Mouse (Mus musculus) testis, postnatal 14 days (tissue): ENCODE data around the gene Tns2.

Experiments
- DNase-seq: peaks from one replicate; pipeline ENCODE4 v3.0.0; 2021; ENCODE audit warnings: low spot score

The Tns2 gene

GRCm38 (mm10) chr15:102092222-102092621, 8.0 kb upstream of the Tns2 start:
- DNase-seq: no peak

DNA sequence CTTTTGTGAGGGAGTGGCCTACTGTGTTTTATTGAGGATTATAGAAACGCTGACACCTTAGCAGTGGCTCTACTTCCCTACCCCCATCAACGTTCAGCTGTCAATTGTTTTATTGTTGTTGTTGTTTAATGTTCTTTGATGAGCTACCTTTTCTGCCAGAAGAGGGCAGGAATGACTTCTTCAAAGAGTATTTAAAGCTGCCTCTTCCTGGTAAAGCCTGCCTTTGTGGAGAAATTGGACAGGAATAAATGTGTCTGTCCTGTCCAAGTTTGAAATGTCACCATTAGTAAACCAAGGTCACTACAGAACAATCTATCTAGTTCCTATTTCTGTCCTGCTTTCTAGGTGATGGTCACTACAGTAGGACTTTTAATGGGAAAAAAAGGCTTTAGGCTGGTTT, 6.1 kb upstream of the Tns2 start:
- no peak for DNase-seq

GRCm38 (mm10) chr15:102094988-102095387, 5.2 kb upstream of the Tns2 start:
- DNase-seq: no peak

GRCm38 (mm10) chr15:102097147-102097915, 2.9 kb upstream of the Tns2 start:
- DNase-seq: no peak

DNA sequence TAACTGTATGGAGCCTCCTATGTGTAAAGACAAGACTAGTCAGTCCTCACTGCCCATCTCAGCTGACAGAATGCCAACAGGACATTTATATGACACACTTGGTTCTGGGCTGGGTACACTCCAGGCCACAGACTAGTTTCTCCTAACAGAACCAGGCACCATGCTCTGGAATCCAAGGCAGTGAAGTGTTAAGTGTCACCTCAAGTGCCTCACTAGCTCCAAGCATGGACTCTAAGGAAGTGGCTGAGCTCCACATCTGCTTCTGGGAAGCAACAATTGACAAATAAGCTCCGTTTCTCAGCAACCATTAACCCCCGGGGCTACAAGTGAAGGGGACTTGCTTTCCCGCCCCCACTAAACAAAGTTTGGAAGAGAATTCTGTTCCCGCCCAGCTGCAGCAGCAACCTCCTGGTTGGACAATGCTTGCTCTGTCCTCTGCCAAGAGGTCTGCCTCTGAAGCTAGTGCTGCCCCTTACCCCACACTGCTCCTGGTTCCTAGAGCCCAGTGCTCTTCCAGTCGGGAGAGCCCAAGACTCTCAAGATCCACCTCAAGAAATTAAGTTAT, 2.1 kb upstream of the Tns2 start:
- no peak for DNase-seq

DNA sequence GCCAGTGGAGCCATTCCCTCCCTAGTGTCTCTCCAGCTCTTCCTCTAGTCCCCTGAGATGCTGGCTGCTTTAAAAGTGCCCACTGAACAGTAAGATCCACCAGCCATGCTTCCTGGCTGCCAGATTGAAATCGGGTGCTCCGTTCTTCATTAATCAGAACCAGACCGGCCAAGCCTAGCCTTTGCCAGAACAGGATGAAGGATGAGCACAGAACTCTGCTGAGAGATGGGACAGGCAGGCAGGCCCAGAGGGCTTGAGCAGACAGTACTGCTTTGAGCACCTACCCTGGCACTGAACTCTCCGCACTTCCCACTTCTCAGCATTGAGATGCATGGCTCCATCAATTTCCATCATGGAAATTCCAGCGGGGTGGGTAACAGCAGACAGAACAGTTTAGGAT, 953 bp upstream of the Tns2 start:
- no peak for DNase-seq

GRCm38 (mm10) chr15:102099771-102100160, 447 bp upstream of the Tns2 start:
- DNase-seq: no peak

- DNase-seq: no peak
Measured at GRCm38 (mm10) chr15:102100996-102101671, 921 bp downstream of the Tns2 start.

GRCm38 (mm10) chr15:102101672-102102541, 1.7 kb downstream of the Tns2 start:
- DNase-seq: no peak

GRCm38 (mm10) chr15:102102548-102103121, 2.4 kb downstream of the Tns2 start:
- DNase-seq: peak; percentile 69

DNA sequence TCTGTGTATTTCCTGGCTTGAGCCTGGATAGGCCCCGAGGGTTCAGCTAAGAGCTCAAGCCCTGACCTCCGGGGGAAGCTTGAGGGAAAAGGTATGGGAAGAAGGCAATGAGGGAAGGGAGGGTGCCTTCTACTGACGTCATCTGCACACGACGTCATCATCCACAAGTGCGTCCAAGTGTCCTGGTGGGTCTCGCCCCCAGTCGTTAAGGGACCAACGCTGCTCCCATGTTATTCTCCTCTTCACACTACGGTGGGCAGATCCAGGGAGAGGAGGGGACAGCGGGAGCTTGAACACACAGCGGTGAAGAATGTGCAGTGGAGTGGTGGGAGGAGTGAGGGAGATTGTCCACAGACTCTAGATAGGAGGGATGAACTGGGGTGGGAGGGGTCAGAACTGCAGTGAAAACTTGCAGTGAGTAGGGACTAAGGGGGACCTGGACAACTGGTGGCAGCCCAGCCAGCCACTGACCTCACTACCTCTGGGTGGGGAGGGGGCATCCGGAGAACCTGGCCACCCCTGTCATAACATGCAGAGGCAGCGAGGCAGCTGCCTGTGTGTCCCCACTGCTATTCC, 3.2 kb downstream of the Tns2 start:
- DNase-seq: no peak

DNA sequence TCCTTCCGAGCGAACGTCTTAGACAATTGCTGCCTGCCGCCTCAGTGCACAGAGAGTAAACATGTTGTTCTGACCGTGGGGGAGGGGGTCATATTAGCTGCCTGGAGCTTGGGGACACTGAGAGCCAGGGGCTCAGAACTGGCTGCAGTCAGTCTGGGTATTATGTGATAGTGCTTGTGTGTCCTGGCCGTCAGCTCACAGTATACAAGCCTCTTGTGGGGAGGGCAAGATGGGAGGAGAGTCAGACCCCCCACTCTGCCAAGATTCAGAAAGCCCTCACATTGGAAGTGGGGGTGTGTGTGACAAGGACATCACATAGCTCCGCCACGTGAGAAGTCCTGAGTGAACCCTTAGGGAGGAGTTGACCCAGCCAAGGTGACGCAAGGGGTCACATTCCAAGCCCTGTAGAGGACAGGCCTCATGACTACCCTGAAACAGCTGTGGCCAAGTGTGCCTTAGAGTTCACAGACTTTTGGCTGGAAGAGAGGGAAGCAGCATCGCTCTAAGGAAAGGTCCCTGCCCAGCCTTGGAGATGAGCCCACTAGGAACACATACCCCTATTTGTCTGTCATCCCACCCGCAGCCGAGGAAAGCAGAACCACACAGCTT, 3.8 kb downstream of the Tns2 start:
- peak; percentile 58 for DNase-seq

DNA sequence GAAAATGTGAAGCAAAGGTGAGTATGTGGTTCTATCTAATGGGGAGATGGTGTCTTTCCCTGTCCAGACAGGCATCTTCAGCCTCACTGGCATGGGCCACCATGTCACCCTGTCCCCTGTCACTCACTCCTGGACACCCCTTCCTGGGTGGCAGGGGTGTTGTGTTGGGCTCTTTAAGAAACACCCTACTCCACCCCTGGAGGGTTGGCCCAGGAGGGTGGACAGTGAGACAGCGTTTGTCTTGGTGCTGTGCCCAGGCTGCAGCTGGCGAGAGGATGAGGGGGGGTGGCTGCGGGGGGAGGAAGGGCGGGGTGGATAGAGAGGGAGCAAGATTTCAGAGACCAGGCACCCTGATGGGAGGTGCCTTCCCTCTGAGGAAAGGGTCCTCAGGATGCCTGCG, 5.1 kb downstream of the Tns2 start:
- no peak for DNase-seq

DNA sequence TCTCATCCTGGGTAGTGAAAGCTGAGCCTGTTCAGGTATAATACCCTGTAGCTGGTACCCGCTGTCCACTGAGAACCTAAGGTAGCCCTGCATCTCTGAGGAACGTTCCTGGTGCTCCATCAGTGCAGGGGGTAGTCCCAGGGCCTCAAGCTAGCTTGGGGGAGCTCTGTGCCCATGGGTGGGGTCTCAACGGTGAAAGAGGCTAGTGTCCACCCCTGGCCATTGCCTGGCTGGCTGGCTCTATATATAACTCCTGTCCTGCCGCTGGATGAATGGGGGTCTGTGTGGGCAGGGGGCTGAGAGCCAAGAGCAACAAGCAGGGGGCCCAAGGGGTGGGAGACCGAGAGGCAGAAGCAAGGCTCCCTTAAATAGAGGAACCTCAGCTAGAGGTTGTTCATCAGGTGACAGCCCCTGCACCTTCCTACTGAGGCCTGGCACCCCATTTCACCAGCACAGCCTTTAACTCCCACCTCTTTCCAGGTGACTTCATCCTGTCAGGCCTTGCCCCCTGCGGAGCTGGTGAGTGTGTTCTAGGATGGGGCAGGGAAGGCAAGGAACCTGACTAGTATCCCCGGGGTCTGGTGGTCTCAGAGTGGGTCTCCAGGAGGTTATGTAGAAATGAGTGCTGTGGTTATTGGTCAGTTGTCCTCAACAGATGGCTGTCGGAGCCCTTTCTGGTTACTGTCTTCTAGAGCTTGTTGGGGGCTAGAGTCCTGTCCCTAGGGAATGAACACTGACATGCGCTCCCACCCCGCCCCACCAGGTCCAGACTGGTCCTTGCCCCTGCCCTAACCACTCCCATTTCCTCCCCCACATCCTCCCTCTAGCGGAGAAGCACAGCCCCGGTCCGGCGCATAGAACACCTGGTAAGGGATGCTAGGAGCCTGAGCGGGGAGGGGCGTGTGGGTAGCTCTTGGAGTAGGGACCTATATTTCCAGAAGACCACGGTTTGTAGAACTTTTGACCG, 5.8 kb downstream of the Tns2 start:
- DNase-seq: no peak

DNA sequence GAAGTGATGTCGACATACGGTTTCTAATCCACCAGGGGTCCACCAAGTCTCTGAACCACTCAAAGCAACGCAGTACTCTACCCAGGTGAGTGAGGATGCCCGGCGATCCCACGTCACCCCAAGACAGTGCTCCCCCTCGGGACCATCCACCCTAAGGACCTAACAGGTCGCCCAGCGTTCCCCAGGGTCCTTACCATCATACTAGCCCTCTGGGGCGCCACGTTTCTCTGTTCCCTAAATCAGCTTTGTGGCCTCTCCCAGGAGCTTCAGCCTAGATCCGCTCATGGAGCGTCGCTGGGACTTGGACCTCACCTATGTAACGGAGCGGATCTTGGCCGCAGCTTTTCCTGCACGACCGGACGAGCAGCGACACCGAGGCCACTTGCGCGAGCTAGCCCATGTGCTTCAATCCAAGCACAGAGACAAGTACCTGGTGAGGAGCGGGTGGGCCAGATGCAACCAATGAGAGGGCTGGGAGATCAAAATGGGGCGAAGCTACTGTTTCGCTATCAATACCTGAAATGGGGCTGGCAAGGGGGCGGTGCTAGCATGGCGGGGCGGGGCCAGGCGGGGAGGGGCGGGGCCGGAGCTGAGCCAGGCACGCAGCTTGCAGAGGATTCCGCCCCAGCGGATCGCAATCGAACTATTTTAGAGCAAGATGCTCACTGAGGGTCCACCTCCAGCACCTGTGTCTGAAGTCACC, 6.7 kb downstream of the Tns2 start:
- no peak for DNase-seq

GRCm38 (mm10) chr15:102107689-102108573, 7.7 kb downstream of the Tns2 start:
- DNase-seq: no peak

GRCm38 (mm10) chr15:102108651-102109525, 8.7 kb downstream of the Tns2 start:
- DNase-seq: peak; percentile 63
